Mouse (Mus musculus): ENCODE results near the gene Adamtsl1. TPM values are rescaled to one million over a fixed set of nuclear protein-coding genes. Genes with fewer than 3 reads are reported as not detected.

Adamtsl1 gene
- polyA plus RNA-seq, 1 experiment from 2014 or later = 13.2 TPM

- H3K9ac ChIP-seq (ENCODE audit: low read depth, low read length) = no peak overlapping the region
- 72% methylated on average over 3 of the region's 3 CpGs for WGBS (ENCODE audit: insufficient replicate concordance)
- H3K4me2 ChIP-seq = no peak overlapping the region
- H3K27me3 ChIP-seq (ENCODE audit: control insufficient read depth, insufficient read depth, low read length) = no peaks in the 10 kb centered on the region
- no peak overlapping the region for H3K4me3 ChIP-seq (ENCODE audit: low read depth, low read length)
- ATAC-seq (replicated peaks; ENCODE audit: insufficient number of reproducible peaks, low FRiP score, low TSS enrichment) = no peak
- H3K4me1 ChIP-seq (ENCODE audit: control insufficient read depth, insufficient read depth, low read length) = peaks cover 12% of the 10 kb centered on the region
- H3K36me3 ChIP-seq (ENCODE audit: control insufficient read depth, insufficient read depth, low read length) = no peaks in the 10 kb centered on the region
- H3K9me3 ChIP-seq (replicated peaks; ENCODE audit: control insufficient read depth, low read length) = no peaks in the 10 kb centered on the region
- H3K27ac ChIP-seq (ENCODE audit: low read depth, low read length) = no peak overlapping the region
Measured at GRCm38 (mm10) chr4:86317916-86318542, 804.1 kb downstream of the Adamtsl1 start.

GRCm38 (mm10) chr4:86325411-86325810 is 811.4 kb downstream of the Adamtsl1 start:
- no peaks in the 10 kb centered on the region for H3K9me3 ChIP-seq (replicated peaks; ENCODE audit: control insufficient read depth, low read length)
- H3K36me3 ChIP-seq (ENCODE audit: control insufficient read depth, insufficient read depth, low read length) = no peaks in the 10 kb centered on the region
- H3K27ac ChIP-seq (ENCODE audit: low read depth, low read length) = no peak overlapping the region
- no peak overlapping the region for H3K9ac ChIP-seq (ENCODE audit: low read depth, low read length)
- no peaks in the 10 kb centered on the region for H3K27me3 ChIP-seq (ENCODE audit: control insufficient read depth, insufficient read depth, low read length)
- no peak for ATAC-seq (replicated peaks; ENCODE audit: insufficient number of reproducible peaks, low FRiP score, low TSS enrichment)
- 49% methylated on average over 2 of the region's 2 CpGs for WGBS (ENCODE audit: insufficient replicate concordance)
- peaks cover 10% of the 10 kb centered on the region; the same call in 1 of the 2 replicates for H3K4me1 ChIP-seq (ENCODE audit: control insufficient read depth, insufficient read depth, low read length)
- no peak overlapping the region for H3K4me3 ChIP-seq (ENCODE audit: low read depth, low read length)
- no peak overlapping the region for H3K4me2 ChIP-seq

- no peak overlapping the region for H3K4me2 ChIP-seq
- H3K9me3 ChIP-seq (replicated peaks; ENCODE audit: control insufficient read depth, low read length) = no peaks in the 10 kb centered on the region
- no peak overlapping the region for H3K9ac ChIP-seq (ENCODE audit: low read depth, low read length)
- WGBS (ENCODE audit: insufficient replicate concordance) = 58% methylated on average over 5 of the region's 5 CpGs
- H3K4me3 ChIP-seq (ENCODE audit: low read depth, low read length) = no peak overlapping the region
- no peak overlapping the region for H3K27ac ChIP-seq (ENCODE audit: low read depth, low read length)
- H3K36me3 ChIP-seq (ENCODE audit: control insufficient read depth, insufficient read depth, low read length) = no peaks in the 10 kb centered on the region
- no peak for ATAC-seq (replicated peaks; ENCODE audit: insufficient number of reproducible peaks, low FRiP score, low TSS enrichment)
- H3K4me1 ChIP-seq (ENCODE audit: control insufficient read depth, insufficient read depth, low read length) = peaks cover 10% of the 10 kb centered on the region; the same call in 1 of the 2 replicates
- no peaks in the 10 kb centered on the region for H3K27me3 ChIP-seq (ENCODE audit: control insufficient read depth, insufficient read depth, low read length)
Measured at GRCm38 (mm10) chr4:86326003-86326402, 812.0 kb downstream of the Adamtsl1 start.

- H3K9me3 ChIP-seq (replicated peaks; ENCODE audit: control insufficient read depth, low read length) = no peaks in the 10 kb centered on the region
- ATAC-seq (replicated peaks; ENCODE audit: insufficient number of reproducible peaks, low FRiP score, low TSS enrichment) = no peak
- no peaks in the 10 kb centered on the region for H3K36me3 ChIP-seq (ENCODE audit: control insufficient read depth, insufficient read depth, low read length)
- H3K27ac ChIP-seq (ENCODE audit: low read depth, low read length) = no peak overlapping the region
- H3K4me2 ChIP-seq = no peak overlapping the region
- no peak overlapping the region for H3K4me3 ChIP-seq (ENCODE audit: low read depth, low read length)
- no peak overlapping the region for H3K9ac ChIP-seq (ENCODE audit: low read depth, low read length)
- 56% methylated on average over 8 of the region's 8 CpGs for WGBS (ENCODE audit: insufficient replicate concordance)
- H3K4me1 ChIP-seq (ENCODE audit: control insufficient read depth, insufficient read depth, low read length) = peaks cover 10% of the 10 kb centered on the region; the same call in 1 of the 2 replicates
- no peaks in the 10 kb centered on the region for H3K27me3 ChIP-seq (ENCODE audit: control insufficient read depth, insufficient read depth, low read length)
Measured at GRCm38 (mm10) chr4:86326638-86327037, 812.7 kb downstream of the Adamtsl1 start.

GRCm38 (mm10) chr4:86329481-86329880 is 815.5 kb downstream of the Adamtsl1 start:
- Histone ChIP-seq H3K4me1 (ENCODE audit: control insufficient read depth, insufficient read depth, low read length) (peaks cover 10% of the 10 kb centered on the region; the same call in 1 of the 2 replicates), H3K4me2 (no peak overlapping the region), H3K27me3 (ENCODE audit: control insufficient read depth, insufficient read depth, low read length) (no peaks in the 10 kb centered on the region), H3K36me3 (ENCODE audit: control insufficient read depth, insufficient read depth, low read length) (no peaks in the 10 kb centered on the region), H3K9me3 (replicated peaks; ENCODE audit: control insufficient read depth, low read length) (no peaks in the 10 kb centered on the region), H3K27ac (ENCODE audit: low read depth, low read length) (no peak overlapping the region), H3K9ac (ENCODE audit: low read depth, low read length) (no peak overlapping the region), H3K4me3 (ENCODE audit: low read depth, low read length) (no peak overlapping the region)
- no peak for ATAC-seq (replicated peaks; ENCODE audit: insufficient number of reproducible peaks, low FRiP score, low TSS enrichment)
- WGBS (ENCODE audit: insufficient replicate concordance) = 74% methylated on average over 1 of the region's 1 CpGs

- Histone ChIP-seq H3K4me1 (ENCODE audit: control insufficient read depth, insufficient read depth, low read length) (peaks cover 6% of the 10 kb centered on the region; the same call in 1 of the 2 replicates), H3K9me3 (replicated peaks; ENCODE audit: control insufficient read depth, low read length) (no peaks in the 10 kb centered on the region), H3K4me2 (no peak overlapping the region), H3K27ac (ENCODE audit: low read depth, low read length) (no peak overlapping the region), H3K27me3 (ENCODE audit: control insufficient read depth, insufficient read depth, low read length) (no peaks in the 10 kb centered on the region), H3K4me3 (ENCODE audit: low read depth, low read length) (no peak overlapping the region), H3K9ac (ENCODE audit: low read depth, low read length) (no peak overlapping the region), H3K36me3 (ENCODE audit: control insufficient read depth, insufficient read depth, low read length) (no peaks in the 10 kb centered on the region)
- 34% methylated on average over 10 of the region's 10 CpGs for WGBS (ENCODE audit: insufficient replicate concordance)
- ATAC-seq (replicated peaks; ENCODE audit: insufficient number of reproducible peaks, low FRiP score, low TSS enrichment) = no peak
Measured at GRCm38 (mm10) chr4:86335861-86336415, 822.0 kb downstream of the Adamtsl1 start.

GRCm38 (mm10) chr4:86337216-86337765 is 823.3 kb downstream of the Adamtsl1 start:
- no peak overlapping the region for H3K9ac ChIP-seq (ENCODE audit: low read depth, low read length)
- no peaks in the 10 kb centered on the region for H3K27me3 ChIP-seq (ENCODE audit: control insufficient read depth, insufficient read depth, low read length)
- H3K36me3 ChIP-seq (ENCODE audit: control insufficient read depth, insufficient read depth, low read length) = no peaks in the 10 kb centered on the region
- H3K9me3 ChIP-seq (replicated peaks; ENCODE audit: control insufficient read depth, low read length) = no peaks in the 10 kb centered on the region
- no peak overlapping the region for H3K4me3 ChIP-seq (ENCODE audit: low read depth, low read length)
- no peak for ATAC-seq (replicated peaks; ENCODE audit: insufficient number of reproducible peaks, low FRiP score, low TSS enrichment)
- H3K4me2 ChIP-seq = no peak overlapping the region
- no peak overlapping the region for H3K27ac ChIP-seq (ENCODE audit: low read depth, low read length)
- peaks cover 6% of the 10 kb centered on the region; the same call in 1 of the 2 replicates for H3K4me1 ChIP-seq (ENCODE audit: control insufficient read depth, insufficient read depth, low read length)
- 79% methylated on average over 6 of the region's 6 CpGs for WGBS (ENCODE audit: insufficient replicate concordance)

GRCm38 (mm10) chr4:86349341-86349740 is 835.4 kb downstream of the Adamtsl1 start:
- WGBS (ENCODE audit: insufficient replicate concordance) = 86% methylated on average over 4 of the region's 4 CpGs
- H3K27me3 ChIP-seq (ENCODE audit: control insufficient read depth, insufficient read depth, low read length) = no peaks in the 10 kb centered on the region
- H3K9ac ChIP-seq (ENCODE audit: low read depth, low read length) = no peak overlapping the region
- H3K27ac ChIP-seq (ENCODE audit: low read depth, low read length) = no peak overlapping the region
- H3K9me3 ChIP-seq (replicated peaks; ENCODE audit: control insufficient read depth, low read length) = no peaks in the 10 kb centered on the region
- no peak for ATAC-seq (replicated peaks; ENCODE audit: insufficient number of reproducible peaks, low FRiP score, low TSS enrichment)
- H3K4me3 ChIP-seq (ENCODE audit: low read depth, low read length) = no peak overlapping the region
- no peak overlapping the region for H3K4me2 ChIP-seq
- no peaks in the 10 kb centered on the region for H3K4me1 ChIP-seq (ENCODE audit: control insufficient read depth, insufficient read depth, low read length)
- no peaks in the 10 kb centered on the region for H3K36me3 ChIP-seq (ENCODE audit: control insufficient read depth, insufficient read depth, low read length)

All from heart, embryonic 11.5 days (tissue).